ENCODE assay signal across 22 mouse cellular contexts in the genomic region with DNA sequence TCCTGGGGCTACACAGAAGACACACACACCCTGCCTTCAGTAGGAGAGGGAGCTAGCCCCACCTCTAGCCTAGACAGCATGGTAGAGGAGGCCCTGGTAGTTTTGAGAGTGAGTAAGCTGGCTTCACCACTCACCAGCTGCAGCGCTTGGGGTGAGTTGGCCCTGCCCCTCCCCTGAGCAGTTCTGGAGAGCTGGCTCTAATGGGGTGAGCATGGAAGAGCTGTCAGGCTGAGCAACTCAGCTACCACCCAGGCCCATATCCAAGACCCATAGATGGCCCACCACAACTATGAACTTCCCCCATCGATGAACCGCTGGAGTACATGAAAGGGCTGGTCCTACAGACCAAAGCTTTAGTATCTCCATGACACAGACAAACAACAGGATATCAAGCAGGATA. TPM values are rescaled to one million over a fixed set of nuclear protein-coding genes. Genes with fewer than 3 reads are reported as not detected.
A peak's percentile ranks its signal among the peaks of the same experiment; 100 is the strongest.
DNase-seq lines count a peak whose midpoint lies in the region; ATAC-seq lines count a peak whose summit lies in the region.
"Had no signal": no experiment of that assay in that cellular context is flagged by ENCODE, and none has a peak within 500 bp of the region (broad histone marks: within the 10 kb centered on the region; RNA-seq: fewer than 3 reads in every experiment).

No protein-coding gene starts in this region.

- H3K9ac ChIP-seq in liver, embryonic 11.5 days (ENCODE audit: low read depth, low read length): no peak overlapping the region
- no peak overlapping the region for H3K9ac ChIP-seq in lung, embryonic 16.5 days (ENCODE audit: low read length)
- no peak overlapping the region for H3K9ac ChIP-seq in forebrain, embryonic 11.5 days (ENCODE audit: low read length)
- H3K9ac ChIP-seq in midbrain, embryonic 11.5 days (ENCODE audit: low read length): no peak overlapping the region
- H3K9ac ChIP-seq: embryonic facial prominence, embryonic 13.5 days; heart, embryonic 15.5 days; hindbrain, embryonic 14.5 days had no signal

- peaks cover 14% of the 10 kb centered on the region for H3K36me3 ChIP-seq in liver, embryonic 11.5 days (ENCODE audit: control insufficient read depth, insufficient read depth, low read length)
- peaks cover 11% of the 10 kb centered on the region for H3K36me3 ChIP-seq in lung, embryonic 16.5 days (ENCODE audit: control insufficient read depth, insufficient read depth, low read length)
- H3K36me3 ChIP-seq in forebrain, embryonic 11.5 days (ENCODE audit: control insufficient read depth, insufficient read depth, low read length): peaks cover 3% of the 10 kb centered on the region; the same call in 1 of the 2 replicates
- peaks cover 6% of the 10 kb centered on the region for H3K36me3 ChIP-seq in midbrain, embryonic 11.5 days (ENCODE audit: control insufficient read depth, insufficient read depth, low read length)

- no peak overlapping the region for H3K4me2 ChIP-seq in liver, embryonic 11.5 days
- no peak overlapping the region for H3K4me2 ChIP-seq in lung, embryonic 16.5 days (ENCODE audit: low read depth, low read length)
- H3K4me2 ChIP-seq in forebrain, embryonic 11.5 days (ENCODE audit: low read depth, low read length, severe bottlenecking): no peak overlapping the region
- H3K4me2 ChIP-seq in midbrain, embryonic 11.5 days: no peak overlapping the region
- H3K4me2 ChIP-seq: embryonic facial prominence, embryonic 13.5 days; heart, embryonic 15.5 days; hindbrain, embryonic 14.5 days had no signal

- DNase-seq in liver, embryonic 11.5 days (ENCODE audit: low spot score): no peak
- DNase-seq in liver (no peak), 416B (ENCODE audit: low read depth) (peak; percentile 21)
- peak; percentile 12 for DNase-seq in lung, postnatal 25 days (ENCODE audit: low spot score)
- no peak for DNase-seq in forebrain, embryonic 11.5 days (ENCODE audit: low spot score)
- DNase-seq in midbrain, embryonic 11.5 days (ENCODE audit: low spot score, missing footprints): no peak
- DNase-seq in frontal cortex, adult 2 months (ENCODE audit: extremely low spot score in 1 of 2, low spot score in 1 of 2): no peak
- DNase-seq: adrenal gland, postnatal 14 days; cerebellum, adult 11-12 months; cerebellum, adult 9-11 months; cerebellum, postnatal 36 days; heart, adult 18-20 months had no signal

- WGBS in liver, embryonic 11.5 days: 79% methylated on average over 3 of the region's 3 CpGs
- 55% methylated on average over 3 of the region's 3 CpGs for WGBS in lung, embryonic 16.5 days
- 96% methylated on average over 3 of the region's 3 CpGs for WGBS in forebrain, embryonic 11.5 days
- WGBS in midbrain, embryonic 11.5 days: 93% methylated on average over 3 of the region's 3 CpGs

- H3K27me3 ChIP-seq in liver, embryonic 11.5 days (replicated peaks; ENCODE audit: control insufficient read depth, insufficient read depth, low read length): no peaks in the 10 kb centered on the region
- H3K27me3 ChIP-seq in lung, embryonic 16.5 days (ENCODE audit: control insufficient read depth, insufficient read depth, low read depth, low read length): no peaks in the 10 kb centered on the region
- no peaks in the 10 kb centered on the region for H3K27me3 ChIP-seq in forebrain, embryonic 11.5 days (ENCODE audit: control insufficient read depth, insufficient read depth, low read length)
- no peaks in the 10 kb centered on the region for H3K27me3 ChIP-seq in midbrain, embryonic 11.5 days (ENCODE audit: control insufficient read depth, insufficient read depth, low read length)
- H3K27me3 ChIP-seq: CH12.LX; embryonic facial prominence, embryonic 13.5 days; heart, embryonic 15.5 days; Patski had no signal

- no peaks in the 10 kb centered on the region for H3K9me3 ChIP-seq in liver, embryonic 11.5 days (ENCODE audit: control insufficient read depth, low read length)
- no peaks in the 10 kb centered on the region for H3K9me3 ChIP-seq in lung, embryonic 16.5 days (ENCODE audit: control insufficient read depth, low read length)
- no peaks in the 10 kb centered on the region for H3K9me3 ChIP-seq in forebrain, embryonic 11.5 days (ENCODE audit: control insufficient read depth, low read length)
- H3K9me3 ChIP-seq in midbrain, embryonic 11.5 days (ENCODE audit: control insufficient read depth, low read length): no peaks in the 10 kb centered on the region
- H3K9me3 ChIP-seq: embryonic facial prominence, embryonic 13.5 days; heart, embryonic 10.5 days; heart, embryonic 15.5 days; hindbrain, embryonic 10.5 days had no signal

- no peak overlapping the region for H3K27ac ChIP-seq in liver, embryonic 11.5 days (ENCODE audit: low read depth, low read length)
- H3K27ac ChIP-seq in lung, embryonic 16.5 days (ENCODE audit: low read length): no peak overlapping the region
- no peak overlapping the region for H3K27ac ChIP-seq in forebrain, embryonic 11.5 days (ENCODE audit: low read depth, low read length)
- H3K27ac ChIP-seq in midbrain, embryonic 11.5 days (ENCODE audit: low read depth, low read length): no peak overlapping the region
- H3K27ac ChIP-seq: embryonic facial prominence, embryonic 13.5 days; heart, embryonic 10.5 days; heart, embryonic 15.5 days; hindbrain, embryonic 10.5 days; hindbrain, embryonic 14.5 days had no signal

- no peak overlapping the region for H3K4me3 ChIP-seq in liver, embryonic 11.5 days (ENCODE audit: low read depth, low read length)
- H3K4me3 ChIP-seq in lung, embryonic 16.5 days (ENCODE audit: low read length): no peak overlapping the region
- no peak overlapping the region for H3K4me3 ChIP-seq in forebrain, embryonic 11.5 days (ENCODE audit: low read depth, low read length)
- H3K4me3 ChIP-seq in midbrain, embryonic 11.5 days (ENCODE audit: low read depth, low read length): no peak overlapping the region
- H3K4me3 ChIP-seq: embryonic facial prominence, embryonic 13.5 days; heart, embryonic 10.5 days; heart, embryonic 15.5 days; hindbrain, embryonic 10.5 days had no signal

- H3K4me1 ChIP-seq in liver, embryonic 11.5 days (replicated peaks; ENCODE audit: control insufficient read depth, insufficient read depth, low read length): no peaks in the 10 kb centered on the region
- H3K4me1 ChIP-seq in lung, embryonic 16.5 days (replicated peaks; ENCODE audit: control insufficient read depth, insufficient read depth, low read length): no peaks in the 10 kb centered on the region
- H3K4me1 ChIP-seq in forebrain, embryonic 11.5 days (replicated peaks; ENCODE audit: control insufficient read depth, insufficient read depth, low read length): no peaks in the 10 kb centered on the region
- no peaks in the 10 kb centered on the region for H3K4me1 ChIP-seq in midbrain, embryonic 11.5 days (ENCODE audit: control insufficient read depth, insufficient read depth, low read length)
- H3K4me1 ChIP-seq: embryonic facial prominence, embryonic 13.5 days; heart, embryonic 10.5 days; heart, embryonic 15.5 days; hindbrain, embryonic 10.5 days had no signal

- ATAC-seq in liver, embryonic 11.5 days (replicated peaks; ENCODE audit: low FRiP score): peak; percentile 53
- peak; percentile 91 for ATAC-seq in lung, embryonic 16.5 days (ENCODE audit: low read depth)
- ATAC-seq in forebrain, embryonic 11.5 days (replicated peaks; ENCODE audit: low FRiP score): no peak
- ATAC-seq in midbrain, embryonic 11.5 days (ENCODE audit: low FRiP score): no peak
- ATAC-seq: activated CD4-positive, CD25-positive, alpha-beta regulatory T cell, adult 4 months; forebrain, embryonic 14.5 days; Patski had no signal

RNA-seq across cellular contexts. Expression of a gene that starts 35.9 kb away (rescaled TPM):
- polyA plus RNA-seq in liver, embryonic 11.5 days (2014; fragmentation: Nextera tagmentation; extraction: Ambion mirVana): 38.3 and 40.9 TPM in 2 replicates
- polyA plus RNA-seq in lung, embryonic 16.5 days (2015; fragmentation: Nextera tagmentation; extraction: Ambion mirVana): 25.0 and 25.5 TPM in 2 replicates
- 35.2 and 36.8 TPM in 2 replicates for polyA plus RNA-seq in forebrain, embryonic 11.5 days (2014; fragmentation: Nextera tagmentation; extraction: Ambion mirVana)
- polyA plus RNA-seq in midbrain, embryonic 11.5 days (2014; fragmentation: Nextera tagmentation; extraction: Ambion mirVana): 27.8 and 28.6 TPM in 2 replicates
- polyA plus RNA-seq in frontal cortex, adult 2 months (2012; rRNA removed): 5.1 and 7.2 TPM in 2 replicates

Comparison
In these comparisons a context has a peak if more than half of its experiments do, and no peak if none do; other contexts are left out.
1. ATAC-seq: peak in liver, embryonic 11.5 days (single experiment) and lung, embryonic 16.5 days (single experiment); none in forebrain, embryonic 11.5 days (single experiment) and midbrain, embryonic 11.5 days (single experiment).
2. DNase-seq: peak in 416B (single experiment) and lung, postnatal 25 days (single experiment); none in liver, embryonic 11.5 days (single experiment), liver (single experiment), forebrain, embryonic 11.5 days (single experiment), midbrain, embryonic 11.5 days (single experiment) and frontal cortex, adult 2 months (0 of 2).